In the genomic region with DNA sequence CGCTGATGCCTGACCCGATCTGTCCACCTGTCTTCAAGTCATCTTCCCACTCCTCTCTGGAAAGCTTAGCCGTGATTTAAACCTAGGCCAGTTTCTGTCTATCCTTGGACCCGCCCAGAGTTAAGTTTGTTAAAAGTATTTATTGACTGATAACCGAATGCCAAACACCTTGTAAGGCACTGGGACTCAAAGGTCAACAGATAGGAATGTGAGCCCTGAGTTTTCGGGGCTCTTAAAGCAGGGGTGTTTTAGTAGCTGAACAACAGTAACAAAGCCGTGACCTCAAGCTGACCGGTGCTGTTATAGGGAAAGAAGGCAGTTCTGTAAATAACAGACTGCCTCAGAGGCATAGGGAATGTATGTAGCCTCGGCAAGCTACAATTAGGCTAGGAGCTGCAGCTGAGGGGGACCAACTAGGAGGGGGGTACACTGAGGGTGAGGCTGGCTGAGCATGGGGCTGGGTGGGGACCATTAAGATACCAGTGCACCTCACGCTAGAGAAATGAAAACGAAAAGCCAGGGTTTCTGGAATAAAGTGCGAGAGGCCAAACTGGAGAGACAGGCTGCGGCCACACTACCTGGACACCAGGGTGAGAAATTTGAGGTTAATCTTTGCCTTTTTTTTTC, we compare ENCODE assay signal across 19 mouse cellular contexts.
"Had no signal": no experiment of that assay in that cellular context is flagged by ENCODE, and none has a peak within 500 bp of the region (broad histone marks: within the 10 kb centered on the region; RNA-seq: fewer than 3 reads in every experiment).

No protein-coding gene starts in this region.

- H3K27me3 ChIP-seq: liver, embryonic 13.5 days had no signal

- H3K4me3 ChIP-seq: left cerebral cortex, adult 2 months; liver, embryonic 13.5 days had no signal

- H3K4me2 ChIP-seq: liver, embryonic 13.5 days; midbrain, embryonic 11.5 days had no signal

- H3K27ac ChIP-seq: left cerebral cortex, adult 2 months; liver, embryonic 13.5 days had no signal

- DNase-seq: kidney, adult 18-20 months; kidney, adult 9 months; kidney, postnatal 14 days; kidney, postnatal 4 days; layer of hippocampus, adult 9-11 months; layer of hippocampus, postnatal 36 days; liver, embryonic 13.5 days; lung, adult 2 months; lung, postnatal 14 days; lung, postnatal 4 days; midbrain, embryonic 14.5 days; right cerebral cortex, adult 18-20 months; right cerebral cortex, postnatal 14 days; right cerebral cortex, postnatal 4 days; thymus, adult 2 months; thymus, postnatal 14 days; thymus, postnatal 4 days had no signal

- H3K9me3 ChIP-seq: liver, embryonic 13.5 days had no signal

- H3K9ac ChIP-seq: liver, embryonic 13.5 days had no signal

- H3K4me1 ChIP-seq: liver, embryonic 13.5 days had no signal
